Mouse (Mus musculus): Measurements from ENCODE around the gene Rad51b. TPM values are rescaled to one million over a fixed set of nuclear protein-coding genes. Genes with fewer than 3 reads are reported as not detected.

Rad51b gene
- total and polyA plus RNA-seq, 2 experiments from 2014 or later, result 1.4 to 1.8 TPM

GRCm38 (mm10) chr12:79429507-79430291, 132.6 kb downstream of the Rad51b start:
- no peak overlapping the region for H3K4me2 ChIP-seq (ENCODE audit: low read depth, low read length)
- no peak overlapping the region for H3K9ac ChIP-seq (replicated peaks; ENCODE audit: low read depth, low read length)
- ATAC-seq (ENCODE audit: insufficient read depth, low read depth) (no peak), DNase-seq (ENCODE audit: low spot score) (no peak)
- no peaks in the 10 kb centered on the region for H3K36me3 ChIP-seq (replicated peaks; ENCODE audit: control insufficient read depth, insufficient read depth, low read length)
- TF ChIP-seq EP300 (IDR thresholded peaks at IDR 0.05; ENCODE audit: low read depth) (no peak), CTCF (IDR thresholded peaks at IDR 0.05; ENCODE audit: low read depth) (no peak)
- no peak overlapping the region for H3K4me3 ChIP-seq (ENCODE audit: low read depth, low read length)
- H3K4me1 ChIP-seq (ENCODE audit: control insufficient read depth, insufficient read depth), result 0 out of 2 replicates have a peak, but pooled peaks cover 3% of the 10 kb centered on the region
- no peaks in the 10 kb centered on the region for H3K27me3 ChIP-seq (ENCODE audit: control insufficient read depth, insufficient read depth, low read length)
- 0 out of 2 replicates have a peak, but pooled peaks cover 2% of the 10 kb centered on the region for H3K9me3 ChIP-seq (replicated peaks; ENCODE audit: control insufficient read depth, low read length)
- H3K27ac ChIP-seq (ENCODE audit: low read depth), result no peak overlapping the region; the same call in 1 of the 2 replicates
- 39% methylated on average over 7 of the region's 7 CpGs for WGBS

GRCm38 (mm10) chr12:79431138-79431537, 134.1 kb downstream of the Rad51b start:
- WGBS, result 89% methylated on average over 4 of the region's 4 CpGs
- Histone ChIP-seq H3K4me2 (ENCODE audit: low read depth, low read length) (no peak overlapping the region), H3K4me3 (ENCODE audit: low read depth, low read length) (no peak overlapping the region), H3K9ac (replicated peaks; ENCODE audit: low read depth, low read length) (no peak overlapping the region), H3K4me1 (ENCODE audit: control insufficient read depth, insufficient read depth) (0 out of 2 replicates have a peak, but pooled peaks cover 3% of the 10 kb centered on the region), H3K9me3 (replicated peaks; ENCODE audit: control insufficient read depth, low read length) (no peaks in the 10 kb centered on the region), H3K36me3 (replicated peaks; ENCODE audit: control insufficient read depth, insufficient read depth, low read length) (no peaks in the 10 kb centered on the region), H3K27ac (ENCODE audit: low read depth) (no peak overlapping the region), H3K27me3 (ENCODE audit: control insufficient read depth, insufficient read depth, low read length) (no peaks in the 10 kb centered on the region)
- no peak for DNase-seq (ENCODE audit: low spot score)
- ATAC-seq (ENCODE audit: insufficient read depth, low read depth), result no peak
- no peak for TF ChIP-seq EP300 (IDR thresholded peaks at IDR 0.05; ENCODE audit: low read depth)
- TF ChIP-seq CTCF (IDR thresholded peaks at IDR 0.05; ENCODE audit: low read depth), result no peak

GRCm38 (mm10) chr12:79433724-79434442, 136.8 kb downstream of the Rad51b start:
- DNase-seq (ENCODE audit: low spot score), result no peak
- Histone ChIP-seq H3K27me3 (ENCODE audit: control insufficient read depth, insufficient read depth, low read length) (no peaks in the 10 kb centered on the region), H3K9ac (replicated peaks; ENCODE audit: low read depth, low read length) (no peak overlapping the region), H3K4me3 (ENCODE audit: low read depth, low read length) (no peak overlapping the region), H3K9me3 (replicated peaks; ENCODE audit: control insufficient read depth, low read length) (no peaks in the 10 kb centered on the region), H3K36me3 (replicated peaks; ENCODE audit: control insufficient read depth, insufficient read depth, low read length) (no peaks in the 10 kb centered on the region), H3K27ac (ENCODE audit: low read depth) (no peak overlapping the region), H3K4me1 (ENCODE audit: control insufficient read depth, insufficient read depth) (0 out of 2 replicates have a peak, but pooled peaks cover 3% of the 10 kb centered on the region), H3K4me2 (ENCODE audit: low read depth, low read length) (no peak overlapping the region)
- no peak for ATAC-seq (ENCODE audit: insufficient read depth, low read depth)
- 79% methylated on average over 7 of the region's 7 CpGs for WGBS
- TF ChIP-seq EP300 (IDR thresholded peaks at IDR 0.05; ENCODE audit: low read depth), result no peak
- TF ChIP-seq CTCF (IDR thresholded peaks at IDR 0.05; ENCODE audit: low read depth), result no peak

GRCm38 (mm10) chr12:79435474-79435873, 138.4 kb downstream of the Rad51b start:
- no peak overlapping the region for H3K4me2 ChIP-seq (ENCODE audit: low read depth, low read length)
- no peaks in the 10 kb centered on the region for H3K36me3 ChIP-seq (replicated peaks; ENCODE audit: control insufficient read depth, insufficient read depth, low read length)
- no peaks in the 10 kb centered on the region for H3K4me1 ChIP-seq (ENCODE audit: control insufficient read depth, insufficient read depth)
- TF ChIP-seq CTCF (IDR thresholded peaks at IDR 0.05; ENCODE audit: low read depth) (no peak), EP300 (IDR thresholded peaks at IDR 0.05; ENCODE audit: low read depth) (no peak)
- DNase-seq (ENCODE audit: low spot score) (no peak), ATAC-seq (ENCODE audit: insufficient read depth, low read depth) (no peak)
- no peak overlapping the region for H3K27ac ChIP-seq (ENCODE audit: low read depth)
- no peak overlapping the region for H3K4me3 ChIP-seq (ENCODE audit: low read depth, low read length)
- H3K27me3 ChIP-seq (ENCODE audit: control insufficient read depth, insufficient read depth, low read length), result no peaks in the 10 kb centered on the region
- WGBS, result 80% methylated on average over 3 of the region's 3 CpGs
- H3K9ac ChIP-seq (replicated peaks; ENCODE audit: low read depth, low read length), result no peak overlapping the region
- no peaks in the 10 kb centered on the region for H3K9me3 ChIP-seq (replicated peaks; ENCODE audit: control insufficient read depth, low read length)

- H3K27ac ChIP-seq (ENCODE audit: low read depth), result no peak overlapping the region
- DNase-seq (ENCODE audit: low spot score) (no peak), ATAC-seq (ENCODE audit: insufficient read depth, low read depth) (no peak)
- H3K4me1 ChIP-seq (ENCODE audit: control insufficient read depth, insufficient read depth), result no peaks in the 10 kb centered on the region
- H3K4me2 ChIP-seq (ENCODE audit: low read depth, low read length), result no peak overlapping the region
- no peaks in the 10 kb centered on the region for H3K9me3 ChIP-seq (replicated peaks; ENCODE audit: control insufficient read depth, low read length)
- no peak for TF ChIP-seq CTCF (IDR thresholded peaks at IDR 0.05; ENCODE audit: low read depth)
- no peak for TF ChIP-seq EP300 (IDR thresholded peaks at IDR 0.05; ENCODE audit: low read depth)
- 90% methylated on average over 8 of the region's 8 CpGs for WGBS
- no peak overlapping the region for H3K4me3 ChIP-seq (ENCODE audit: low read depth, low read length)
- H3K36me3 ChIP-seq (replicated peaks; ENCODE audit: control insufficient read depth, insufficient read depth, low read length), result no peaks in the 10 kb centered on the region
- no peaks in the 10 kb centered on the region for H3K27me3 ChIP-seq (ENCODE audit: control insufficient read depth, insufficient read depth, low read length)
- H3K9ac ChIP-seq (replicated peaks; ENCODE audit: low read depth, low read length), result no peak overlapping the region
Measured at GRCm38 (mm10) chr12:79436035-79436434, 139.0 kb downstream of the Rad51b start.
